Mouse (Mus musculus) embryonic facial prominence, embryonic 14.5 days (tissue): ENCODE results near the gene Srsf1. TPM values are rescaled to one million over a fixed set of nuclear protein-coding genes. Genes with fewer than 3 reads are reported as not detected.

Source experiments
- ATAC-seq: fragments of 200-750 bp; cut with Nextera tagmentation; 2 replicates; pipeline ENCODE4 v1.8.0; 2017; ENCODE audit warnings: low read depth, moderate number of reproducible peaks, moderate TSS enrichment
- DNase-seq: peaks from one replicate; pipeline ENCODE4 v3.0.0-alpha.2; 2015; ENCODE audit warnings: low spot score
- H3K27ac ChIP-seq: fragments of 300-500 bp; sonication (generic); replicated peaks from 2 replicates; pipeline ENCODE4 v1.5.1; 2014; ENCODE audit warnings: low read depth, mild to moderate bottlenecking, low read length, moderate library complexity
- H3K27me3 ChIP-seq: fragments of 300-500 bp; sonication (generic); replicated peaks from 2 replicates; pipeline ENCODE4 v1.6.1; 2014; ENCODE audit warnings: low read length; ENCODE audit not compliant: control insufficient read depth, insufficient read depth
- H3K36me3 ChIP-seq: fragments of 300-500 bp; sonication (generic); 2 replicates; pipeline ENCODE4 v1.6.1; 2014; ENCODE audit warnings: low read length, mixed read lengths; ENCODE audit not compliant: control insufficient read depth, insufficient read depth
- H3K4me1 ChIP-seq: fragments of 300-500 bp; sonication (generic); 2 replicates; pipeline ENCODE4 v1.6.1; 2014; ENCODE audit warnings: antibody characterized with exemption, low read length; ENCODE audit not compliant: control insufficient read depth, insufficient read depth
- H3K4me2 ChIP-seq: fragments of 300-500 bp; sonication (generic); 2 replicates; pipeline ENCODE4 v1.6.1; 2014; ENCODE audit warnings: low read depth, mild to moderate bottlenecking, low read length, moderate library complexity, mixed read lengths
- H3K4me3 ChIP-seq: fragments of 300-500 bp; sonication (generic); 2 replicates; pipeline ENCODE4 v1.5.1; 2014; ENCODE audit warnings: low read depth, mild to moderate bottlenecking, low read length
- H3K9ac ChIP-seq: fragments of 300-500 bp; sonication (generic); 2 replicates; pipeline ENCODE4 v1.6.1; 2014; ENCODE audit warnings: low read depth, mild to moderate bottlenecking, low read length, moderate library complexity, mixed read lengths
- H3K9me3 ChIP-seq: fragments of 300-500 bp; sonication (generic); 2 replicates; pipeline ENCODE4 v1.6.1; 2016; ENCODE audit warnings: low read length; ENCODE audit not compliant: control insufficient read depth
- WGBS: fragments of 180-500 bp; shearing (Covaris S2); extraction: QIAGEN DNeasy Blood & Tissue Kit; methylation state at CpG from one replicate; pipeline ENCODE4 v1.1.7; 2014; 5-methylcytosine and 5-hydroxymethylcytosine counted together
- polyA plus RNA-seq: library from polyadenylated mRNA; unstranded; fragments of >200 nt; fragmentation: Nextera tagmentation; extraction: Ambion mirVana; gene quantifications from 2 replicates; pipeline ENCODE4 v1.2.1, GENCODE M21; 2014

The Srsf1 gene
- polyA plus RNA-seq, 1 experiment from 2014 or later, result 291 TPM

DNA sequence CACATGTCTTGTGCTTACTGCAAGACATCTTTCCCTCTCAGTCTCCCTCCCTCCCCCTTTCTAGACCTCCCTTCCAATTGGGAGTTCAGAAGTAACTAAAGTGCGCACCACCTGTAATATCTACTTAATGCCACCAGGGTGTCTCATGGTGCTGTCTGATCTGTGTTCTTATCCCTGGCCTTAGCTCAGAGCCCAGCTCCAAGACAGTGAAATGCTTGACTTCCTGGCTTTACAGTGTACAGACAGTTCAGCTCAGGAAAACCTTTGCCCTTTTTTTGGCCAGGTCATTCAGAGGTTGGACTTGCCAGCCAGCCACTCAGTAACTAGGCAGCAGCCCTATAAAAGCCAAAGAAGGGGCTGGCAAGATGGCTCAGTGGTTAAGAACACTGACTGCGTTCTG is 12.0 kb downstream of the Srsf1 start:
- peak; percentile 88 for DNase-seq

GRCm38 (mm10) chr11:88061892-88062625 is 14.9 kb downstream of the Srsf1 start:
- Histone ChIP-seq H3K4me3 (no peak overlapping the region), H3K4me1 (peaks cover under 1% of the 10 kb centered on the region), H3K27me3 (no peaks in the 10 kb centered on the region), H3K9me3 (no peaks in the 10 kb centered on the region), H3K4me2 (no peak overlapping the region), H3K36me3 (no peaks in the 10 kb centered on the region), H3K27ac (no peak overlapping the region), H3K9ac (no peak overlapping the region)
- ATAC-seq (no peak), DNase-seq (no peak)
- WGBS, result 75% methylated on average over 2 of the region's 2 CpGs

More for the DNA sequence above, 12.0 kb downstream of the Srsf1 start:
- no peak overlapping the region for H3K4me3 ChIP-seq
- H3K27me3 ChIP-seq, result no peaks in the 10 kb centered on the region
- peak; percentile 86 for ATAC-seq
- no peaks in the 10 kb centered on the region for H3K9me3 ChIP-seq
- peaks cover under 1% of the 10 kb centered on the region for H3K36me3 ChIP-seq
- H3K4me2 ChIP-seq, result no peak overlapping the region
- H3K4me1 ChIP-seq, result no peaks in the 10 kb centered on the region
- H3K9ac ChIP-seq, result no peak overlapping the region
- H3K27ac ChIP-seq, result no peak overlapping the region
- 55% methylated on average over 2 of the region's 2 CpGs for WGBS

DNA sequence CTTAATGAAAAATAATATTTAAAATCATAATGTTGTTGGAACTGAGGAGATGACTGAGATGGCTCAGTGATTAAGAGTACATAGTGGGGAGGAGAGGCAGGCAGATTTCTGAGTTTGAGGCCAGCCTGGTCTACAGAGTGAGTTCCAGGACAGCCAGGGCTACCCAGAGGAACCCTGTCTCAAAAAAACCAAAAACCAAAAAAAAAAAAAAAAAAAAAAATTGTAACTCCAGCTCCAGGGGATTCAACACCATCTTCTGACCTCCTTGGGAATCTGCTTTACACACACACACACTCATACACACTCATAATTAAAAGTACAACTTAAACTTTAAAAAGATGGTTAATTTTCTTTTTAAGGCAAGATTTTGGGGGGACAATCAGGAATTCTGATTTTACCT is 18.6 kb downstream of the Srsf1 start:
- no peaks in the 10 kb centered on the region for H3K9me3 ChIP-seq
- peaks cover 15% of the 10 kb centered on the region for H3K4me1 ChIP-seq
- no peak overlapping the region for H3K4me2 ChIP-seq
- ATAC-seq, result no peak
- no peak overlapping the region for H3K9ac ChIP-seq
- DNase-seq, result no peak
- no peak overlapping the region for H3K27ac ChIP-seq
- no peaks in the 10 kb centered on the region for H3K36me3 ChIP-seq
- H3K27me3 ChIP-seq, result no peaks in the 10 kb centered on the region
- H3K4me3 ChIP-seq, result no peak overlapping the region

- DNase-seq, result no peak
- Histone ChIP-seq H3K4me1 (peaks cover 26% of the 10 kb centered on the region), H3K4me3 (peak overlapping the region; percentile 98), H3K27me3 (no peaks in the 10 kb centered on the region), H3K36me3 (no peaks in the 10 kb centered on the region), H3K27ac (peak overlapping the region; percentile 97), H3K4me2 (peak overlapping the region; percentile 77), H3K9me3 (no peaks in the 10 kb centered on the region), H3K9ac (peak overlapping the region; percentile 96)
- 4% methylated on average over 8 of the region's 8 CpGs for WGBS
- no peak for ATAC-seq
These were observed 20.0 kb downstream of the Srsf1 start for GRCm38 (mm10) chr11:88067191-88067585.

DNA sequence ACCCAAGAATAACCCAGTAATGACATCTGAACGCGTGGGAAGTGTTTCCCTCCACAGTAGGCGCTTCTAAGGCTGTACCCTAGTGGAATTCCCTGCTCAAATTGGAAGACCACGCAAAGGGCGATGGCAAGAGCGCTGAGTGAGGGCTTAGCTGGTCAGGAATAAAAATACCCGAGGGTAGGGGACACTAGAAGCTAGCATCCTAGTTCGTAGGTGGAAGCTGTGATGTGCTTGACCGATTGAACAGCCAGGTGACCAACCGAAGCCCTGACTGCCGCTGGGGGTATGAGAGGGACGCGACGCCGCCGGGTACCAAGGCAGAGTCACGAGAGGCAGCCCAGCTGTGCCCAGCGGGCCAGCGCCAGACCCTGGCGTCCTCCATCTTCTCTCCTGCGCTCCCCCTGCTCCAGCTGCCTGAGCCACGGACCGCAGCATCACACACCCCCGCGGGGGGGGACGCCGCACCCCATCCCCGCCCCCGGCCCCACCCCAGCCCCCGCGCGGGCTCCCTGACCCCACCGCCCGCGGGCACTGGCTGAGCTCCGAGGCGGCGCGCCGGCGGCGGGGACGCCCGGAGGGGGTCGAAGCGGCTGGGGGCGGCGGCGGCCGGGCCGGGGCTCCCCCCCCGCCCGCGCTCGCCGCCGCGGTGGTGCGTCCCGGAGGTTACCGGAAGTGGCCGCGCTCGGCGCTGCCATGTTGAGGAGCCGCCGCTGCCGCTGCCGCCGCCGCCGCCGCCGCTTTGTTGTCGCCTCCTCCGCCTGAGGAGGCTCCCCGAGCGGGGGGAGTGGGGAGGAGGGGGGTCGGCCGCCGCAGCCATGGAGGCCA is 20.6 kb downstream of the Srsf1 start, which contains the start of gene Vezf1:
Vezf1 (plus strand) TSS at position 694 of the 825 bp plus-strand sequence.
- Histone ChIP-seq H3K36me3 (no peaks in the 10 kb centered on the region), H3K4me1 (peaks cover 26% of the 10 kb centered on the region), H3K27me3 (no peaks in the 10 kb centered on the region), H3K9ac (peak within 1 kb of the TSS; percentile 96), H3K4me3 (peak within 1 kb of the TSS; percentile 98), H3K4me2 (peak within 1 kb of the TSS; percentile 77), H3K9me3 (no peaks in the 10 kb centered on the region), H3K27ac (peak within 1 kb of the TSS; percentile 97)
- ATAC-seq (peak; percentile 89), DNase-seq (peak; percentile 89)
- 0% methylated on average over 17 of the region's 81 CpGs for WGBS

GRCm38 (mm10) chr11:88068411-88069245 is 21.5 kb downstream of the Srsf1 start:
- no peaks in the 10 kb centered on the region for H3K9me3 ChIP-seq
- peak overlapping the region; percentile 97 for H3K27ac ChIP-seq
- peaks cover 7% of the 10 kb centered on the region for H3K36me3 ChIP-seq
- H3K4me1 ChIP-seq, result peaks cover 26% of the 10 kb centered on the region
- ATAC-seq (peak; percentile 69), DNase-seq (peak; percentile 65)
- WGBS, result under 1% methylated on average over 52 of the region's 92 CpGs
- peak overlapping the region; percentile 98 for H3K4me3 ChIP-seq
- peak overlapping the region; percentile 77 for H3K4me2 ChIP-seq
- no peaks in the 10 kb centered on the region for H3K27me3 ChIP-seq
- H3K9ac ChIP-seq, result peak overlapping the region; percentile 96

GRCm38 (mm10) chr11:88069246-88069570 is 22.0 kb downstream of the Srsf1 start:
- ATAC-seq (no peak), DNase-seq (no peak)
- peaks cover 13% of the 10 kb centered on the region for H3K36me3 ChIP-seq
- no peaks in the 10 kb centered on the region for H3K27me3 ChIP-seq
- peak overlapping the region; percentile 98 for H3K4me3 ChIP-seq
- H3K4me1 ChIP-seq, result peaks cover 26% of the 10 kb centered on the region
- no peaks in the 10 kb centered on the region for H3K9me3 ChIP-seq
- peak overlapping the region; percentile 96 for H3K9ac ChIP-seq
- peak overlapping the region; percentile 97 for H3K27ac ChIP-seq
- H3K4me2 ChIP-seq, result peak overlapping the region; percentile 77
- WGBS, result under 1% methylated on average over 12 of the region's 12 CpGs

- 0 out of 2 replicates have a peak overlapping the region, but pooled peaks have one; percentile 16 for H3K27ac ChIP-seq
- no peaks in the 10 kb centered on the region for H3K9me3 ChIP-seq
- peak overlapping the region; percentile 98 for H3K4me3 ChIP-seq
- H3K9ac ChIP-seq, result peak overlapping the region; percentile 35; the same call in 1 of the 2 replicates
- WGBS, result 16% methylated on average over 4 of the region's 4 CpGs
- H3K36me3 ChIP-seq, result peaks cover 24% of the 10 kb centered on the region
- ATAC-seq (no peak), DNase-seq (no peak)
- H3K4me1 ChIP-seq, result peaks cover 26% of the 10 kb centered on the region
- peak overlapping the region; percentile 77 for H3K4me2 ChIP-seq
- no peaks in the 10 kb centered on the region for H3K27me3 ChIP-seq
These were observed 23.2 kb downstream of the Srsf1 start for GRCm38 (mm10) chr11:88070392-88070791.
